Mouse (Mus musculus) intestine, postnatal 0 days (tissue): ENCODE measurements at regions not wholly inside any gene's neighbourhood (a gene's known extent, or its start where the extent isn't known, plus 50 kb on each side); places are given as distances from the start of the nearest gene placed in this dataset.
"Not testable (repeated sequence)": the region's sequence is repeated elsewhere in the genome, so short reads cannot be mapped to it uniquely, and the experiment has no call there.

ENCODE experiments used
- ATAC-seq: fragments of 200-750 bp; cut with Nextera tagmentation; 2 replicates; pipeline ENCODE4 v1.8.0; 2017; ENCODE audit warnings: mild to moderate bottlenecking, moderate TSS enrichment, moderate library complexity
- H3K27ac ChIP-seq: fragments of 300-500 bp; sonication (generic); 2 replicates; pipeline ENCODE4 v1.5.1; 2014; ENCODE audit warnings: mild to moderate bottlenecking, low read depth, low read length, moderate library complexity
- H3K27me3 ChIP-seq: fragments of 300-500 bp; sonication (generic); replicated peaks from 2 replicates; pipeline ENCODE4 v1.6.1; 2014; ENCODE audit warnings: low read length, mixed read lengths; ENCODE audit not compliant: control insufficient read depth, insufficient read depth
- H3K36me3 ChIP-seq: fragments of 300-500 bp; sonication (generic); 2 replicates; pipeline ENCODE4 v1.6.1; 2014; ENCODE audit warnings: mild to moderate bottlenecking, moderate library complexity; ENCODE audit not compliant: control insufficient read depth, insufficient read depth
- H3K4me1 ChIP-seq: fragments of 300-500 bp; sonication (generic); replicated peaks from 2 replicates; pipeline ENCODE4 v1.6.1; 2014; ENCODE audit warnings: antibody characterized with exemption, low read length, mixed read lengths; ENCODE audit not compliant: control insufficient read depth, insufficient read depth
- H3K4me2 ChIP-seq: fragments of 300-500 bp; sonication (generic); replicated peaks from 2 replicates; pipeline ENCODE4 v1.6.1; 2014; ENCODE audit warnings: low read depth, mild to moderate bottlenecking, moderate library complexity
- H3K4me3 ChIP-seq: fragments of 300-500 bp; sonication (generic); 2 replicates; pipeline ENCODE4 v1.5.1; 2014; ENCODE audit warnings: low read depth, low read length
- H3K9ac ChIP-seq: fragments of 300-500 bp; sonication (generic); 2 replicates; pipeline ENCODE4 v1.6.1; 2014; ENCODE audit warnings: mild to moderate bottlenecking, low read depth, low read length
- H3K9me3 ChIP-seq: fragments of 300-500 bp; sonication (generic); 2 replicates; pipeline ENCODE4 v1.6.1; 2016; ENCODE audit warnings: mixed run types; ENCODE audit not compliant: control insufficient read depth
- CTCF ChIP-seq: sonication (generic); IDR thresholded peaks from 2 replicates; pipeline ENCODE4 v1.5.1; 2016; ENCODE audit warnings: low read depth, mild to moderate bottlenecking, control low read depth, antibody characterized with exemption, moderate library complexity
- WGBS: fragments of 180-500 bp; shearing (Covaris S2); extraction: QIAGEN DNeasy Blood & Tissue Kit; methylation state at CpG from one replicate; pipeline ENCODE4 v1.1.7; 2014; 5-methylcytosine and 5-hydroxymethylcytosine counted together

- no peak for TF ChIP-seq CTCF
- WGBS = 83% methylated on average over 9 of the region's 9 CpGs
- Histone ChIP-seq H3K9ac (no peak overlapping the region), H3K4me3 (no peak overlapping the region), H3K27ac (no peak overlapping the region), H3K4me1 (no peaks in the 10 kb centered on the region), H3K9me3 (no peaks in the 10 kb centered on the region), H3K27me3 (no peaks in the 10 kb centered on the region), H3K4me2 (no peak overlapping the region), H3K36me3 (no peaks in the 10 kb centered on the region)
- no peak for ATAC-seq
These were observed 153.5 kb upstream of the Snrpn start for GRCm38 (mm10) chr7:60293556-60293955.

DNA sequence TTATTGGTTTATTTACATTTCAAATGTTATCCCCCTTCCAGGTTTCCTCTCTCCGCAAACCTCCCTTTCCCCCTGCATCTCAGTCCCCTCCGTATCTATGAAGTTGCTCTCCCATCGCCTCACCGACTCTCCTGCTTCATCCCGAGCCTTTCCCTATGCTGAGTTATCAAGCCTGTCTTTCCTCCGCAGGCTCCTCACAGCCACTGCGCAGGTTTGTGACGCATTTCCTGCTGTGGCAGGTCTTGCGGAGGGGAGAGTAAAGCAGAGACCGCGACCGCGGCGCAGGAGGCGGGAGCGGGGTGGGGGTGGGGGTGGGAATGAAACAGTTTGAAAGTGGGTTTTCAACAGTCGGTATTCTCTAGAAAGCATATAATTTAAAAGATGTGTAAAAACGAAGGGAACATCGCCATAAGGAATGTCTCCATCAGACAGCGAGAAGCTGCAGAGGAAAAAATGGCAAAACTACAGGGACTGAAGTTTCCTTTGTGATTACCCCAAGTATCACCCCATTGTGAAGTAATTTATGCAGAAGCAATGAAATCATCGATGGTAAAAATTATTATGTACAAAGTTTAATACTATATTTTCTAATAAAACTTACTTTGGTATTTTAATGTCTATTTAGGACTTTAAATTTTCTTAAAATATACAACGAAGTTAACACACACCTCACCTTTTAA is 104.3 kb upstream of the Snrpn start:
- H3K9me3 ChIP-seq, H3K27me3 ChIP-seq, H3K36me3 ChIP-seq, H3K27ac ChIP-seq, H3K4me1 ChIP-seq: not testable (repeated sequence)
- ATAC-seq = peak; percentile 92
- 18% methylated on average over 22 of the region's 22 CpGs for WGBS
- H3K4me2 ChIP-seq = peak overlapping the region; percentile 61
- H3K9ac ChIP-seq = peak overlapping the region; percentile 17; the same call in 1 of the 2 replicates
- H3K4me3 ChIP-seq = peak overlapping the region; percentile 33

GRCm38 (mm10) chr7:60243746-60244145 is 103.7 kb upstream of the Snrpn start:
- H3K4me1 ChIP-seq, H3K36me3 ChIP-seq, H3K9ac ChIP-seq, H3K27me3 ChIP-seq, H3K27ac ChIP-seq, H3K9me3 ChIP-seq: not testable (repeated sequence)
- H3K4me3 ChIP-seq = peak overlapping the region; percentile 33
- peak overlapping the region; percentile 61 for H3K4me2 ChIP-seq
- peak; percentile 81 for ATAC-seq
- WGBS = 29% methylated on average over 11 of the region's 11 CpGs

DNA sequence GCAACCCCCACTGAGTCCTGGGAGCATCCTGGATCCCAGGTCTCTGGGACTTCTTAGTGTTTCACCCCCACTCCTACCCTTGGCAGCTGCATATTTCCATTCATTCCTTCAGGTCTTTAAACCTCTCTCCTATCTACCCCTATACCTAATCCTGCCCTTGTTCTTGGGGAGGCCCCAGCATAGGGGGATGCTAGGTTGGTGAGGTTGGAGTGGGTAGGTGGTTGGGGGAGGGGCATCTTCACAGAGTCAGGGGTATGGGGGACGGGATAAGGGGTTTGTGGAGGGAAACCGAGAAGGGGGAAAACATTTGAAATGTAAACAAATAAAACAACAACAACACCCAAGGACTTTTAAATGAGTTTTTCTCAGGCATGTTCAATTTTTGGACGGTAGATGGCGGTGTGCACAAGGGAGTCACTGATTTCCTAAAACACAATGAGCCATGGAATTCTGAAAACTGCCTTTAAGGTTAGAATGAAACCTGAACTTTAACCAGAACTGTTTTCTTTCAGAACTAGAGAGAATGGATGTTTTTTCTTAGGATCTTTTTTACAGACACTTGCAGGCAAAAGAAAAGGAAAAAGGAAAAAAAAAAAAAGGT is 98.7 kb upstream of the Snrpn start:
- H3K27ac ChIP-seq, H3K4me3 ChIP-seq, H3K27me3 ChIP-seq, H3K9me3 ChIP-seq, H3K4me2 ChIP-seq, H3K36me3 ChIP-seq, ATAC-seq, H3K9ac ChIP-seq, H3K4me1 ChIP-seq: not testable (repeated sequence)
- WGBS = 7% methylated on average over 4 of the region's 4 CpGs
- TF ChIP-seq CTCF = peak; percentile 58

GRCm38 (mm10) chr7:60216358-60217273 is 76.6 kb upstream of the Snrpn start:
- not testable (repeated sequence) for H3K36me3 ChIP-seq, H3K4me3 ChIP-seq, H3K4me2 ChIP-seq, H3K4me1 ChIP-seq, H3K27ac ChIP-seq, H3K27me3 ChIP-seq, ATAC-seq, H3K9ac ChIP-seq, H3K9me3 ChIP-seq
- WGBS = 53% methylated on average over 3 of the region's 3 CpGs
